9 mouse cellular contexts compared by ENCODE assay signal in the genomic region with DNA sequence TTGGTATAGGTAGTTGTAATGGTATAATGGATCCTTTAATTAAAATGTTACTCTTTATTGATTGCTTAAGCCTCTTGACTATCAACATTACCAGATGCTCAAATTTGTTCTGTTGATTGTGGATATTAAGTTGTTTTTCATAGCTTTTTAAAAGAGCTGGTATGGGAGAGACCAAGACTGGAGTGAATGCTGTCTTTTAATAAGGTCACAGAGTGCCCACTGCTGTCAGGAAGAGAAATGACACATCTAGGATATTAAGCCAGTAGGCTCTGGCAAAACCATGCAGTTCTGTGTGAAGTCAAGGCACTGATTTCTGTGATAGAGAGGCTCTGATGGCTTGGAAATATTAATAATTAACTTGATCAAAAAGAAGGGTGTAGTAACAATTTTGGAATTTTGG. TPM values are rescaled to one million over a fixed set of nuclear protein-coding genes. Genes with fewer than 3 reads are reported as not detected.
DNase-seq lines count a peak whose midpoint lies in the region.
"Had no signal": no experiment of that assay in that cellular context is flagged by ENCODE, and none has a peak within 500 bp of the region (broad histone marks: within the 10 kb centered on the region; RNA-seq: fewer than 3 reads in every experiment).

No protein-coding gene starts in this region.

- DNase-seq in heart, postnatal 10 days = peak; percentile 42 to 47
- DNase-seq in heart, postnatal 25 days (ENCODE audit: low spot score) = no peak
- DNase-seq in A20 (ENCODE audit: low read depth, low spot score) = peak; percentile 48
- DNase-seq in Muller cell, postnatal 12 days (ENCODE audit: inconsistent ontology term) = peak; percentile 32
- DNase-seq in fibroblast of lung, adult 2 months (ENCODE audit: low read depth) = peak; percentile 8
- DNase-seq in frontal cortex, postnatal 25 days (ENCODE audit: low spot score in 2 of 2) = no peak
- DNase-seq in spleen, adult 18-20 months = no peak
- DNase-seq in right cerebral cortex, postnatal 14 days = no peak
- DNase-seq: adrenal gland, adult 8-10 months had no signal

- intact Hi-C loops in heart, postnatal 10 days (cut with DNase I) = loop anchor here (1.0 kb wide), 1 partner anchor 154 kb away; no protein-coding TSS in a partner anchor
- intact Hi-C loops in heart, postnatal 25 days (cut with DNase I) = loop anchor here (1.0 to 10.0 kb wide), 4 partner anchors 62 to 369 kb away; no protein-coding TSS in a partner anchor

RNA-seq across cellular contexts. Expression of a gene that starts 34.1 kb away (rescaled TPM):
- 10 to 100 TPM; 26.9 to 28.8 TPM for total RNA-seq in heart, postnatal 10 days (2021)
- total RNA-seq in heart, postnatal 25 days (2021) = 10 to 100 TPM; 16.6 to 18.5 TPM

Comparison
In these comparisons a context has a peak if more than half of its experiments do, and no peak if none do; other contexts are left out.
1. DNase-seq: peak in heart, postnatal 10 days (2 of 2), A20 (single experiment), Muller cell, postnatal 12 days (single experiment) and fibroblast of lung, adult 2 months (single experiment); none in heart, postnatal 25 days (single experiment), frontal cortex, postnatal 25 days (0 of 2), spleen, adult 18-20 months (0 of 2) and right cerebral cortex, postnatal 14 days (single experiment).